Mouse (Mus musculus): ENCODE results near the gene Synj1.

The Synj1 gene

DNA sequence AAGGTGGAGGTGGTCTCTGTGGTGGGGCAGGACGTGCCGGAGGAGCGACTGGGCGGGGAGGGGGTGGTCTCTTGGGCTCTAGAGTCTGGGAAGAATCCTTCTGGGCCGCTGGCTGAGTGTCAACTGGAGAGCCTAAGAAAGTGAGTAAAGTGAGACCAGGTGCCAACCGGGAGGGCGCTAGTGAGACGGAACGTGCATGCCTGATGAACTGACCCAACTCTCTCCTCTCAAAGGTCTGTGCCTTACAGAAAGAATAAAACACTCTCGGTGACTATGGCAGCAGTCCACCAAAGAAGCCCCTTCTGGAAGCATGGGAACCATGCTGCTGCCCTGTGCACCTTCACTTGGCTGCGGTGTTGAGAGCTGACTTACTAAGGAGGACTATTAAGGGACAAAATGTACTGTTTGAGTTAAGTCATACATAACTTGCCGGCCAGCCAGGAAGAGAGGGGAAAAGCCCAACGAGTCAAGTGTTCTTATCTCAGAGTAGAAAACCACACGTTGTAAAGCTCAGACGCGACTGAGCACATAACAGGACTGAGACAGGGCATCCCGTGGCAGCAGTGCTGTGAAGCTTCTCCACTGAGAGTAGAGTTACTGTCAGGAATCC, 60.6 kb downstream of the Synj1 start:
- no peak for DNase-seq (ENCODE audit: low read depth, low spot score)

GRCm38 (mm10) chr16:90946977-90947376, 64.1 kb downstream of the Synj1 start:
- no peak for DNase-seq (ENCODE audit: low read depth, low spot score)

- DNase-seq (ENCODE audit: low read depth, low spot score): no peak
These were observed 69.9 kb downstream of the Synj1 start for GRCm38 (mm10) chr16:90941246-90941645.

DNA sequence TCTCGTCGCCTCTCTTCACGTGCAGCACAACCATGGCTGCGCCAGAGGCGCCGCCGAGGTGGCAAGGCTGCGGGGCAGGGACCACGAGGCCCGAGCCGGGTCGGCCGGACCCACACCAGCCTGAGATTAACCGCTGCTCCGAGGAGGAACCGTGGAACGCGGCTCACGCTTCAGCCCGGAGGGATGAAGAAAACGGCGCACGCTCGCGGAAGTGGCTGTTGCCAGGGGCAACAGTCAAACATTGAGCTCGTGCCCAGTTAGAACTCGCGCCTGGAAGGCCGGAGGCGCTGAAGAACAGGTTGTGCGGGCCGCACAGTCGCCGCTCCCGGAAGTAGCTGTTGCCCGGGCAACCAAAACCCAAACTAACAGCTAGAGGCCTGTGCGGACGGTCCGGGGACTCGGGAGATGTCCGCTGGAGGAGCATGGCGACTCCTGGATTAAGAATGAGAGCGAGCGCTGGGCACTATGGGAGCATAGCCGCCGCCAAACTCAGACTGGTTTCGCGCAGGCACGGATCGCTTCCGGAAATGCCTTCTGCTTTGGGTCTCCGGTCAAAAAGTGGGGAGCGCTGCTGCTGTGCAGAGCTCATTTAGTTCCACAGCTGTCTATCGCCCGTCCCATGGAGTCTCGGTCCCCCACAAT, 76.3 kb downstream of the Synj1 start, which contains the start of gene Cfap298:
TSS of gene Cfap298 (minus strand) at position 428 of the 642 bp plus-strand sequence.
- peak; percentile 98 for DNase-seq (ENCODE audit: low read depth, low spot score)

- DNase-seq (ENCODE audit: low read depth, low spot score): peak; percentile 71
These were observed 76.9 kb downstream of the Synj1 start for GRCm38 (mm10) chr16:90934193-90934686.

DNA sequence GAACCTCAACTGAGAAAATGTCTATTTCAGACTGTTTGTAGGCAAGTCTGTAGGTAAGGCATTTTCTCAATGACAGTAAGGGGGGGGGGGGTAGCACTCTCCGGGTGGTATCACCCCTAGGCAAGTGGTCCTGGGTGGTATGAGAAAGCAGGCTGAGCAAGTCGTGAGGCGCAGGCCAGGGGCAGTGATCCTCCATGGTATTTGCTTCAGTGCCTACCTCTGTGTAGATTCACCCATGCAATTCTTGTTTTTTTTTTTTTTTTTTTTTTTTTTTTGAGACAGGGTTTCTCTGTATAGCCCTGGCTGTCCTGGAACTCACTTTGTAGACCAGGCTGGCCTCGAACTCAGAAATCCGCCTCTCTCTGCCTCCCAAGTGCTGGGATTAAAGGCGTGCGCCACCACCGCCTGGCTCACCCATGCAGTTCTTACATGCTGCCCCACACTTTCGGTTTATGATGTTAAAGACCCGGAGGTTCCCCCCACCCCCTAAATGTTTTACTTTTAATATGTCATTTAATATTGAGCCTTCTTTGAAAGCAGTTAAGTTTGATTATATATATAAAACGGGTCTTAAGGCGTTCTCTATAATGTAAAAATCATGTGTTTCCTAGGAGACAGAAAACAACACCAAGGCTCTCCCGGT, 77.5 kb downstream of the Synj1 start:
- no peak for DNase-seq (ENCODE audit: low read depth, low spot score)

- DNase-seq (ENCODE audit: low read depth, low spot score): no peak
These were observed 83.7 kb downstream of the Synj1 start for GRCm38 (mm10) chr16:90927446-90927845.

- peak; percentile 62 for DNase-seq (ENCODE audit: low read depth, low spot score)
These were observed 85.6 kb downstream of the Synj1 start for GRCm38 (mm10) chr16:90925461-90925860.

GRCm38 (mm10) chr16:90924606-90925370, 86.3 kb downstream of the Synj1 start:
- DNase-seq (ENCODE audit: low read depth, low spot score): peak; percentile 84

- DNase-seq (ENCODE audit: low read depth, low spot score): no peak
These were observed 89.5 kb downstream of the Synj1 start for GRCm38 (mm10) chr16:90921471-90922159.

- no peak for DNase-seq (ENCODE audit: low read depth, low spot score)
These were observed 94.0 kb downstream of the Synj1 start for GRCm38 (mm10) chr16:90917156-90917555.

DNA sequence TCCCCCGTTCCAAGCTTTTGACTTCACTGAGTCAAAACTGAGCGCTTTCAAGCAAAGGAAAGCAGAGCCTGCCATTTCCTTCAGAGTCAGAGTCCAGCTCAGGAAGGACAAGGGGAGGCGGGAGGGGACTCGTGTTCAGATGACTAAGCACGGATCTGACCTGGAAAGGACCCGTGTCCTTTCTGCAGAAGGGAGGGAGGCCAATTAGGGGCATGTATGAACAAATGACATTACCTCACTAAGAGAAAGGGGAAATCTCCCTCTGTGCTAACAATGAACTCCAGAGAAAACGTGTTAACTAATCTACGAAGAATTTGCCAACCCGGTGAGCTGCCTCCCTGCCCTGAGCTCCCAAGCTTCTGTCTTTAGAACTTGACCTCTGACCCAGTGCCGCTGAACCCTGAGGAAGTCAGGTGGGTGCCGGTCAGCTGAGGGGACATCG, 95.0 kb downstream of the Synj1 start:
- no peak for DNase-seq (ENCODE audit: low read depth, low spot score)

DNA sequence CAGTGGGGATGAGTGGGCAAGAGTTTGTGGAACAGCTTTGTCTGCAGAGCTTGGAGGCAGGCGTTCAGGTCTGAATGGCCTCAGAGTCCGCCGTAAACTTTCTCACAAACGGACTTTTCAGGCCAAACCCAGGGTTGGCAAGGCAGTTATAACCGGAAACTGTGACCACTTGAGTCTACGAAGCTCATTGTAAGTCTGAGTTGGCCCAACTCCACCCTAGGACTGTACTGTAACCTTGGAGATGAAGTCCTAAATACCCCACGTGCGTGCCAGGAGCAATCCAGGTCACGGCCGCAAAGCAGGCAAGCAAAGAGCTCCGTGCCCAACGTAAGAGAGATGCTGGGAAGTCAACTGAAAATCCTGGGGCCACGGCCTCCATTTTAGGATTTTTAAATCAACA, 99.3 kb downstream of the Synj1 start:
- DNase-seq (ENCODE audit: low read depth, low spot score): no peak

DNA sequence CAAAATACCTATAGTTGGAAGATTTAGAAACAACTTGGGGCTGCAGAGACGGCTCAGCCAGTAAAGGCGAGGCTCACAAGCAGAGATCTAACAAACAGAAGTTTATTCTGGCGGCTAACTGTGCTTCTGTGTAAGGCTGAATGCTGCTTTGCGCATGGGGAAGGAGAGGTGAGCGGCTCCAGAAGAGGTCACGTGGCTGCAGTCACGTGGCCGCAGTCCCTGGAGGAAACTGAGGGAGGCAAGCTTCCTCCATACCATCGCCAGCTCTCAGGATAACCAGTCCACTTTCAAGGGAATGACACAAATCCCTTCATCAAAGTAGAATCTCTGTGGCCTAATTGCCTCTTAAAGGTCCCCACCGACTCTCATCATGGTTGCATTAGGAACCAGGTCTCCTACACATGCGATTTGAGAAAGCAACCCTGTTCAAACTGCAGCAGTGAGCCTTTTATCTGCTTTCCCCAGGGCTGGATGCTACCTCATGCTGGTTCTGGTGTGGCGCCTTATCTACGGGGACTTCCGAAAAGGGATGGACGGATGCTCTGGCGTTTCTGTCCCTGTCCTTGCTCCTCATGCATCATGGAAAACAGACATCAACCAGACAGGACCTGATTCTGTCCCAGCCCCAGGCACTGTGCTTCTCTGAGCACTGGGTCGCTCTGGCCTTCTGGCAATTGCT, 100.1 kb downstream of the Synj1 start:
- DNase-seq (ENCODE audit: low read depth, low spot score): peak; percentile 64

- no peak for DNase-seq (ENCODE audit: low read depth, low spot score)
These were observed 103.9 kb downstream of the Synj1 start for GRCm38 (mm10) chr16:90907250-90907649.

GRCm38 (mm10) chr16:90903300-90903699, 107.8 kb downstream of the Synj1 start:
- peak; percentile 52 for DNase-seq (ENCODE audit: low read depth, low spot score)

DNA sequence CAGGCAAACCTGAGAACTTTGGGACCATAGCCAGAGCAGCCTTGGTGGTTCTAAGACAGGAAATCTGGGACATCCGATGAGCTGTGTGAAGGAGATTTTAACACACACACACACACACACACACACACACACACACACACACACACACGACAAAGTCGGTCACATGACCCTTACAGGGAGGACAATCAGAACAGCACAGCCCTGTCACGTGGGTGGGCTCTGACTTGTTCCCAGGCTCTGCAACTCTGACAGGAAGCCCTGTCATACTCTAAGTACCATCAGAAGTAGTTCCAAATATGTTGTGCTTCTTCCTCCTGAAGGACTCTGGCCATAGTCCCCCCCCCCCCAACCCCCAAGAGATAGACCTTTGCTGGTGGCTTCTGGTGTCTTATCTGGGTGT, 109.7 kb downstream of the Synj1 start:
- DNase-seq (ENCODE audit: low read depth, low spot score): no peak

GRCm38 (mm10) chr16:90899498-90899897, 111.6 kb downstream of the Synj1 start:
- DNase-seq (ENCODE audit: low read depth, low spot score): no peak

- DNase-seq (ENCODE audit: low read depth, low spot score): no peak
These were observed 113.5 kb downstream of the Synj1 start for GRCm38 (mm10) chr16:90897651-90898050.

GRCm38 (mm10) chr16:90893792-90894191, 117.3 kb downstream of the Synj1 start:
- no peak for DNase-seq (ENCODE audit: low read depth, low spot score)

- DNase-seq (ENCODE audit: low read depth, low spot score): no peak
These were observed 118.1 kb downstream of the Synj1 start for GRCm38 (mm10) chr16:90893019-90893418.

All from R1 (cell line).